Mouse (Mus musculus) yolk sac, embryonic 10.5 days (tissue): ENCODE data around the gene Rhox3g.
"Not testable (repeated sequence)": the region's sequence is repeated elsewhere in the genome, so short reads cannot be mapped to it uniquely, and the experiment has no call there.

Experiments used
- DNase-seq: peaks from one replicate; pipeline ENCODE4 v3.0.0-alpha.2; 2017; ENCODE audit warnings: low spot score

Gene Rhox3g

GRCm38 (mm10) chrX:37628512-37628911, at the start of gene Rhox3g:
Gene Rhox3g (minus strand): TSS chrX:37628612.
- not testable (repeated sequence) for DNase-seq

GRCm38 (mm10) chrX:37673177-37673576, 44.8 kb upstream of the Rhox3g start, which contains the start of gene Rhox2h:
Gene Rhox2h (minus strand): TSS chrX:37673277.
- DNase-seq = not testable (repeated sequence)

DNA sequence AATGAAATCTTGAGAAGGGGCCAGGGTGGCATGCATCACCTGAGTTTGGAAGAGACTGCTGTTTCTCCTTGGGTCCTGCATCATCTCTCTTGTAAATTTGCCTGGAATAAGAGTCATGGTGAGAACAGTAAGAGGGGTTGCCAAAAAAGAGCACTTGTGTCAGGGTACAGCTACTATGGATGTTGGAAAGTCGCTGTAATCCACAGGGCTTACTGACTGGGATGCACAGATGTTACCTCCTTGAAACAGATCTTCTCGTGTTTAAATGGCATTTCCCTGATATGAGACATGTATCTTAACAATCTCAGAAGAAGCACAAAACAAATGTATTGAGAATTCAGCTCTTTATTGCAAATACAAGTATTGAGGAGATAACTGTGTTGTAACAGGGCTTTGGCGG, 40.3 kb upstream of the Rhox3g start, which contains the start of gene Rhox3h:
Gene Rhox3h, minus strand, starts transcription at position 101 of the 400 bp plus-strand sequence.
- not testable (repeated sequence) for DNase-seq

GRCm38 (mm10) chrX:37651227-37651626, 22.8 kb upstream of the Rhox3g start, which contains the start of gene Rhox4g:
Gene Rhox4g (minus strand): TSS chrX:37651327.
- DNase-seq = not testable (repeated sequence)

- DNase-seq = not testable (repeated sequence)
Observed at GRCm38 (mm10) chrX:37643370-37643769, 15.0 kb upstream of the Rhox3g start, which contains the start of gene Rhox2g. Gene Rhox2g (minus strand): TSS chrX:37643470.

DNA sequence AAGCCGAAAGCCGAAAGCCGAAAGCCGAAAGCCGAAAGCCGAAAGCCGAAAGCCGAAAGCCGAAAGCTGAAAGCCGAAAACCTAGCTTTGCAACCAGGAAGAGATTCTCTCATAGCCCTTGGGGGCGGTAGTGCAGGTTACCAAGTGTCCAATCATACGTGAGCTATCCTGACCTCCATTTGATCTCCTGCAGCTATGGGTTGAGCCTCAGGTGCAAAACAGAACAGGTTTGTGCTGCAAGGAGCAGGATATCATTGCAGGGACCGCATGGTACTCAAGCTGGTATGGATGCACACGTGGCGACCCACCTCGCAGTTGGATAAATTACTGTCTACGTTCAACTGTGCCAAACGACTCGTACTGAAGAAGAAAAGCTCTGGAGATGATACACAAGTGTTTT, 20.8 kb downstream of the Rhox3g start, which contains the start of gene Rhox4f:
Gene Rhox4f, minus strand, starts transcription at position 101 of the 400 bp plus-strand sequence.
- not testable (repeated sequence) for DNase-seq

DNA sequence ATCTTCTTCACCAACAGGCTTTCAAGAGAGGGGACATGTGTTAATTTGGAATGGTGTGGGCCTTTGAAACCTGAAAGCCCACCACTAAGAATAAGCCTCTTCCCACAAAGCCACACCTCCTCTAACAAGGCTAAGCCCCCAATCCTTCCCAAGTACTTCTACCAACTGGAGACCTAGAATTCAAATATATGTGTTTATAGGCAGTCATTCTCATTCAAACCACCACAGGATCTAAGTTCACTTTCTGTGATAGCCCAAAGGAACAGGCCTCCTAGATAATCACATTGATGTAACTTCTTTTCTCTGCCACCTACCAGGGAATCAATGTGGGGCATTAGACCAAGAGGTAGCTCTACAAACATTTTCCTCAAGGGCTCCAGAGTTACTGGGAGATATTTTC, 47.7 kb downstream of the Rhox3g start, which contains the start of gene Rhox3f:
Gene Rhox3f, plus strand, starts transcription at position 301 of the 400 bp plus-strand sequence.
- DNase-seq = not testable (repeated sequence)
